11 mouse cellular contexts compared by ENCODE assay signal in genomic region chr8:77774551-77775335, GRCm38 (mm10). TPM values are rescaled to one million over a fixed set of nuclear protein-coding genes. Genes with fewer than 3 reads are reported as not detected.
DNase-seq lines count a peak whose midpoint lies in the region; ATAC-seq and TF ChIP-seq lines count a peak whose summit lies in the region.
"Had no signal": no experiment of that assay in that cellular context is flagged by ENCODE, and none has a peak within 500 bp of the region (broad histone marks: within the 10 kb centered on the region; RNA-seq: fewer than 3 reads in every experiment).

No protein-coding gene starts in this region.

- H3K9me3 ChIP-seq in kidney, postnatal 0 days (replicated peaks; ENCODE audit: low read length), result no peaks in the 10 kb centered on the region
- H3K9me3 ChIP-seq in forebrain, embryonic 13.5 days (replicated peaks), result no peaks in the 10 kb centered on the region
- no peaks in the 10 kb centered on the region for H3K9me3 ChIP-seq in hindbrain, postnatal 0 days (ENCODE audit: low read length)
- H3K9me3 ChIP-seq: liver, embryonic 12.5 days had no signal

- H3K4me3 ChIP-seq in kidney, adult 2 months (ENCODE audit: insufficient read depth, low read depth, low read length), result no peak overlapping the region
- no peak overlapping the region for H3K4me3 ChIP-seq in kidney, postnatal 0 days (replicated peaks; ENCODE audit: low read depth, low read length)
- no peak overlapping the region for H3K4me3 ChIP-seq in forebrain, embryonic 13.5 days
- H3K4me3 ChIP-seq in hindbrain, postnatal 0 days (ENCODE audit: low read length), result no peak overlapping the region
- H3K4me3 ChIP-seq: erythroblast, embryonic 14.5 days; liver, embryonic 12.5 days had no signal

- H3K9ac ChIP-seq in kidney, postnatal 0 days (ENCODE audit: low read depth, low read length), result no peak overlapping the region
- no peak overlapping the region for H3K9ac ChIP-seq in forebrain, embryonic 13.5 days
- no peak overlapping the region for H3K9ac ChIP-seq in hindbrain, postnatal 0 days (replicated peaks; ENCODE audit: low read length)
- H3K9ac ChIP-seq: liver, embryonic 12.5 days had no signal

- H3K27ac ChIP-seq in kidney, adult 2 months (ENCODE audit: insufficient read depth, low read depth, low read length), result no peak overlapping the region
- no peak overlapping the region for H3K27ac ChIP-seq in kidney, postnatal 0 days
- H3K27ac ChIP-seq in forebrain, embryonic 13.5 days, result no peak overlapping the region
- no peak overlapping the region for H3K27ac ChIP-seq in hindbrain, postnatal 0 days
- H3K27ac ChIP-seq: liver, embryonic 12.5 days had no signal

- WGBS in kidney, adult 2 months, result 31% methylated on average over 8 of the region's 8 CpGs
- 18% methylated on average over 8 of the region's 8 CpGs for WGBS in kidney, postnatal 0 days
- WGBS in forebrain, embryonic 13.5 days, result 89% methylated on average over 8 of the region's 8 CpGs
- 86% methylated on average over 8 of the region's 8 CpGs for WGBS in hindbrain, postnatal 0 days

- no peaks in the 10 kb centered on the region for H3K36me3 ChIP-seq in kidney, adult 2 months (ENCODE audit: control insufficient read depth, insufficient read depth, low read length)
- no peaks in the 10 kb centered on the region for H3K36me3 ChIP-seq in kidney, postnatal 0 days (ENCODE audit: insufficient read depth, low read length)
- H3K36me3 ChIP-seq in forebrain, embryonic 13.5 days (ENCODE audit: poor library complexity, severe bottlenecking), result no peaks in the 10 kb centered on the region
- no peaks in the 10 kb centered on the region for H3K36me3 ChIP-seq in hindbrain, postnatal 0 days (ENCODE audit: insufficient read depth, low read length)
- H3K36me3 ChIP-seq: liver, embryonic 12.5 days had no signal

- H3K4me1 ChIP-seq in kidney, adult 2 months (ENCODE audit: control insufficient read depth, insufficient read depth, low read length), result peaks cover 7% of the 10 kb centered on the region; the same call in 1 of the 2 replicates
- no peaks in the 10 kb centered on the region; the same call in 1 of the 2 replicates for H3K4me1 ChIP-seq in kidney, postnatal 0 days (replicated peaks; ENCODE audit: insufficient read depth, low read length)
- H3K4me1 ChIP-seq in forebrain, embryonic 13.5 days, result peaks cover 6% of the 10 kb centered on the region; the same call in 1 of the 2 replicates
- no peaks in the 10 kb centered on the region for H3K4me1 ChIP-seq in hindbrain, postnatal 0 days (ENCODE audit: insufficient read depth, low read length)
- H3K4me1 ChIP-seq: liver, embryonic 12.5 days had no signal

- H3K27me3 ChIP-seq in kidney, adult 2 months (replicated peaks; ENCODE audit: control insufficient read depth, insufficient read depth, low read length), result no peaks in the 10 kb centered on the region
- H3K27me3 ChIP-seq in kidney, postnatal 0 days (ENCODE audit: insufficient read depth, low read length), result no peaks in the 10 kb centered on the region
- H3K27me3 ChIP-seq in forebrain, embryonic 13.5 days, result no peaks in the 10 kb centered on the region
- no peaks in the 10 kb centered on the region for H3K27me3 ChIP-seq in hindbrain, postnatal 0 days (ENCODE audit: insufficient read depth, low read length)
- H3K27me3 ChIP-seq: liver, embryonic 12.5 days had no signal

- no peak for TF ChIP-seq POLR2A in kidney, adult 2 months (IDR thresholded peaks at IDR 0.05; ENCODE audit: low read depth, low read length)

- peak; percentile 63 for DNase-seq in kidney, adult 2 months
- no peak for DNase-seq in kidney, adult 11 months
- DNase-seq in 3T3-L1 (ENCODE audit: low read depth, low spot score), result peak; percentile 77
- DNase-seq in adrenal gland, postnatal 10 days, result peak; percentile 46
- peak; percentile 83 for DNase-seq in kidney, postnatal 0 days (ENCODE audit: low spot score)
- no peak for DNase-seq in ovary, postnatal 36 days (ENCODE audit: low spot score)
- DNase-seq in hindbrain, postnatal 0 days (ENCODE audit: low spot score), result no peak
- DNase-seq: heart, adult 18-20 months had no signal

- ATAC-seq in kidney, postnatal 0 days (replicated peaks; ENCODE audit: low FRiP score, low read depth), result peak; percentile 89
- no peak for ATAC-seq in forebrain, embryonic 13.5 days
- ATAC-seq in hindbrain, postnatal 0 days, result no peak
- ATAC-seq: liver, embryonic 12.5 days had no signal

- no peak overlapping the region for H3K4me2 ChIP-seq in kidney, postnatal 0 days (ENCODE audit: low read length)
- H3K4me2 ChIP-seq in forebrain, embryonic 13.5 days, result no peak overlapping the region
- H3K4me2 ChIP-seq in hindbrain, postnatal 0 days (ENCODE audit: low read depth, low read length), result no peak overlapping the region
- H3K4me2 ChIP-seq: liver, embryonic 12.5 days had no signal

- TF ChIP-seq CTCF in kidney, adult 2 months (conservative IDR thresholded peaks at IDR 0.05; ENCODE audit: insufficient read depth, insufficient read length, low read depth, low read length), result no peak
- TF ChIP-seq CTCF in kidney, postnatal 0 days (IDR thresholded peaks at IDR 0.05; ENCODE audit: low read depth), result no peak
- TF ChIP-seq CTCF in hindbrain, postnatal 0 days (IDR thresholded peaks at IDR 0.05; ENCODE audit: low read depth), result no peak

RNA-seq across cellular contexts. Expression of gene Ednra, which starts 50.5 kb away (rescaled TPM):
- 3.7 and 4.1 TPM in 2 replicates for polyA plus RNA-seq in kidney, adult 2 months (2012; rRNA removed)
- total RNA-seq in adrenal gland, postnatal 10 days (2021), result 10 to 100 TPM; 21.8 to 26.8 TPM
- polyA plus RNA-seq in kidney, postnatal 0 days (2015; fragmentation: Nextera tagmentation; extraction: Ambion mirVana), result 24.1 and 24.5 TPM in 2 replicates
- polyA plus RNA-seq in forebrain, embryonic 13.5 days (2015; fragmentation: Nextera tagmentation; extraction: Ambion mirVana), result 3.9 TPM in 2 replicates
- 6.9 and 7.7 TPM in 2 replicates for total RNA-seq in hindbrain, postnatal 0 days (2014; rRNA removed)
- 4.6 and 4.7 TPM in 2 replicates for polyA plus RNA-seq in hindbrain, postnatal 0 days (2015; fragmentation: Nextera tagmentation; extraction: Ambion mirVana)
- polyA plus RNA-seq: erythroblast, embryonic 14.5 days had no signal

Comparison
In these comparisons a context has a peak if more than half of its experiments do, and no peak if none do; other contexts are left out.
1. DNase-seq: peak in kidney, adult 2 months (single experiment), 3T3-L1 (single experiment), adrenal gland, postnatal 10 days (single experiment) and kidney, postnatal 0 days (single experiment); none in kidney, adult 11 months (single experiment), ovary, postnatal 36 days (single experiment) and hindbrain, postnatal 0 days (single experiment).